Mouse (Mus musculus): ENCODE results near the gene Vat1. TPM values are rescaled to one million over a fixed set of nuclear protein-coding genes. Genes with fewer than 3 reads are reported as not detected.
"Not testable (repeated sequence)": the region's sequence is repeated elsewhere in the genome, so short reads cannot be mapped to it uniquely, and the experiment has no call there.

The Vat1 gene
- polyA plus RNA-seq, 1 experiment from 2014 or later: 17.2 TPM

GRCm38 (mm10) chr11:101474298-101474697, 8.3 kb upstream of the Vat1 start:
- Histone ChIP-seq H3K27me3 (ENCODE audit: low read depth, poor library complexity, severe bottlenecking) (peaks cover 31% of the 10 kb centered on the region), H3K4me1 (peaks cover 15% of the 10 kb centered on the region), H3K9me3 (replicated peaks) (no peaks in the 10 kb centered on the region), H3K27ac (no peak overlapping the region), H3K36me3 (no peaks in the 10 kb centered on the region), H3K4me3 (no peak overlapping the region)
- no peak for DNase-seq (ENCODE audit: low spot score)
- WGBS: 83% methylated on average over 5 of the region's 5 CpGs

GRCm38 (mm10) chr11:101473686-101474085, 7.7 kb upstream of the Vat1 start:
- not testable (repeated sequence) for H3K4me3 ChIP-seq; DNase-seq (ENCODE audit: low spot score); H3K27ac ChIP-seq; H3K36me3 ChIP-seq; H3K9me3 ChIP-seq (replicated peaks)
- peaks cover 14% of the 10 kb centered on the region for H3K4me1 ChIP-seq
- 87% methylated on average over 1 of the region's 1 CpGs for WGBS
- peaks cover 30% of the 10 kb centered on the region for H3K27me3 ChIP-seq (ENCODE audit: low read depth, poor library complexity, severe bottlenecking)

GRCm38 (mm10) chr11:101472336-101472735, 6.3 kb upstream of the Vat1 start:
- peaks cover 36% of the 10 kb centered on the region for H3K27me3 ChIP-seq (ENCODE audit: low read depth, poor library complexity, severe bottlenecking)
- 55% methylated on average over 7 of the region's 7 CpGs for WGBS
- H3K36me3 ChIP-seq: no peaks in the 10 kb centered on the region
- peaks cover 24% of the 10 kb centered on the region for H3K4me1 ChIP-seq
- H3K9me3 ChIP-seq (replicated peaks): no peaks in the 10 kb centered on the region
- H3K4me3 ChIP-seq: no peak overlapping the region
- H3K27ac ChIP-seq: no peak overlapping the region
- DNase-seq (ENCODE audit: low spot score): no peak

GRCm38 (mm10) chr11:101471926-101472325, 5.9 kb upstream of the Vat1 start:
- peaks cover 41% of the 10 kb centered on the region for H3K27me3 ChIP-seq (ENCODE audit: low read depth, poor library complexity, severe bottlenecking)
- H3K27ac ChIP-seq: no peak overlapping the region
- H3K36me3 ChIP-seq: no peaks in the 10 kb centered on the region
- no peak overlapping the region for H3K4me3 ChIP-seq
- no peak for DNase-seq (ENCODE audit: low spot score)
- peaks cover 27% of the 10 kb centered on the region for H3K4me1 ChIP-seq
- WGBS: 72% methylated on average over 3 of the region's 3 CpGs
- no peaks in the 10 kb centered on the region for H3K9me3 ChIP-seq (replicated peaks)

- no peak for DNase-seq (ENCODE audit: low spot score)
- WGBS: 73% methylated on average over 7 of the region's 7 CpGs
- Histone ChIP-seq H3K9me3 (replicated peaks) (no peaks in the 10 kb centered on the region), H3K27ac (no peak overlapping the region), H3K4me1 (peaks cover 41% of the 10 kb centered on the region), H3K4me3 (no peak overlapping the region), H3K36me3 (no peaks in the 10 kb centered on the region), H3K27me3 (ENCODE audit: low read depth, poor library complexity, severe bottlenecking) (peaks cover 46% of the 10 kb centered on the region)
Measured at GRCm38 (mm10) chr11:101470206-101470605, 4.2 kb upstream of the Vat1 start.

- H3K36me3 ChIP-seq: no peaks in the 10 kb centered on the region
- H3K4me1 ChIP-seq: peaks cover 52% of the 10 kb centered on the region
- peak overlapping the region; percentile 94; the same call in 1 of the 2 replicates for H3K4me3 ChIP-seq
- H3K27me3 ChIP-seq (ENCODE audit: low read depth, poor library complexity, severe bottlenecking): peaks cover 46% of the 10 kb centered on the region
- H3K9me3 ChIP-seq (replicated peaks): no peaks in the 10 kb centered on the region
- H3K27ac ChIP-seq: no peak overlapping the region
- WGBS: 70% methylated on average over 4 of the region's 4 CpGs
- no peak for DNase-seq (ENCODE audit: low spot score)
Measured at GRCm38 (mm10) chr11:101469155-101469554, 3.1 kb upstream of the Vat1 start.

- Histone ChIP-seq H3K27me3 (ENCODE audit: low read depth, poor library complexity, severe bottlenecking) (peaks cover 46% of the 10 kb centered on the region), H3K27ac (peak overlapping the region; percentile 84), H3K36me3 (no peaks in the 10 kb centered on the region), H3K4me1 (peaks cover 56% of the 10 kb centered on the region), H3K9me3 (replicated peaks) (no peaks in the 10 kb centered on the region), H3K4me3 (peak overlapping the region; percentile 94)
- WGBS: 7% methylated on average over 13 of the region's 13 CpGs
- no peak for DNase-seq (ENCODE audit: low spot score)
Measured at GRCm38 (mm10) chr11:101468731-101469130, 2.7 kb upstream of the Vat1 start.

- Histone ChIP-seq H3K36me3 (no peaks in the 10 kb centered on the region), H3K27ac (peak overlapping the region; percentile 84), H3K27me3 (ENCODE audit: low read depth, poor library complexity, severe bottlenecking) (peaks cover 46% of the 10 kb centered on the region), H3K9me3 (replicated peaks) (no peaks in the 10 kb centered on the region), H3K4me3 (peak overlapping the region; percentile 94), H3K4me1 (peaks cover 60% of the 10 kb centered on the region)
- peak; percentile 69 for DNase-seq (ENCODE audit: low spot score)
- under 1% methylated on average over 29 of the region's 31 CpGs for WGBS
Measured at GRCm38 (mm10) chr11:101468263-101468688, 2.2 kb upstream of the Vat1 start.

GRCm38 (mm10) chr11:101467477-101468262, 1.6 kb upstream of the Vat1 start:
- under 1% methylated on average over 54 of the region's 54 CpGs for WGBS
- peak; percentile 87 for DNase-seq (ENCODE audit: low spot score)
- H3K4me1 ChIP-seq: peaks cover 66% of the 10 kb centered on the region
- peak overlapping the region; percentile 84 for H3K27ac ChIP-seq
- no peaks in the 10 kb centered on the region for H3K36me3 ChIP-seq
- peaks cover 46% of the 10 kb centered on the region for H3K27me3 ChIP-seq (ENCODE audit: low read depth, poor library complexity, severe bottlenecking)
- peak overlapping the region; percentile 94 for H3K4me3 ChIP-seq
- H3K9me3 ChIP-seq (replicated peaks): no peaks in the 10 kb centered on the region

GRCm38 (mm10) chr11:101466552-101466950, 521 bp upstream of the Vat1 start:
- 64% methylated on average over 5 of the region's 5 CpGs for WGBS

GRCm38 (mm10) chr11:101465101-101465868, 745 bp downstream of the Vat1 start:
- peak overlapping the region; percentile 67 for H3K4me3 ChIP-seq
- H3K27me3 ChIP-seq (ENCODE audit: low read depth, poor library complexity, severe bottlenecking): peaks cover 30% of the 10 kb centered on the region
- H3K9me3 ChIP-seq (replicated peaks): no peaks in the 10 kb centered on the region
- H3K27ac ChIP-seq: peak overlapping the region; percentile 82
- H3K36me3 ChIP-seq: peaks cover 5% of the 10 kb centered on the region; the same call in 1 of the 2 replicates
- 1% methylated on average over 51 of the region's 51 CpGs for WGBS
- H3K4me1 ChIP-seq: peaks cover 74% of the 10 kb centered on the region
- DNase-seq (ENCODE audit: low spot score): peak; percentile 79

More at GRCm38 (mm10) chr11:101466552-101466950, 521 bp upstream of the Vat1 start:
- H3K27me3 ChIP-seq (ENCODE audit: low read depth, poor library complexity, severe bottlenecking): peaks cover 42% of the 10 kb centered on the region
- H3K4me3 ChIP-seq: peak overlapping the region; percentile 67
- H3K27ac ChIP-seq; DNase-seq (ENCODE audit: low spot score); H3K9me3 ChIP-seq (replicated peaks); H3K36me3 ChIP-seq: not testable (repeated sequence)
- peaks cover 72% of the 10 kb centered on the region for H3K4me1 ChIP-seq

GRCm38 (mm10) chr11:101464211-101465100, 1.6 kb downstream of the Vat1 start, which contains the start of gene Rnd2:
Rnd2 (plus strand) TSS chr11:101464999.
- WGBS: 10% methylated on average over 12 of the region's 12 CpGs
- H3K9me3 ChIP-seq (replicated peaks): no peaks in the 10 kb centered on the region
- H3K36me3 ChIP-seq: peaks cover 7% of the 10 kb centered on the region; the same call in 1 of the 2 replicates
- peak; percentile 56 for DNase-seq (ENCODE audit: low spot score)
- H3K4me3 ChIP-seq: peak within 1 kb of the TSS; percentile 67
- H3K4me1 ChIP-seq: peaks cover 80% of the 10 kb centered on the region
- H3K27me3 ChIP-seq (ENCODE audit: low read depth, poor library complexity, severe bottlenecking): peaks cover 22% of the 10 kb centered on the region
- peak within 1 kb of the TSS; percentile 82 for H3K27ac ChIP-seq

All from limb, embryonic 10.5 days (tissue).